Mouse (Mus musculus): ENCODE measurements at regions not wholly inside any gene's neighbourhood (a gene's known extent, or its start where the extent isn't known, plus 50 kb on each side); places are given as distances from the start of the nearest gene placed in this dataset.
"Not testable (repeated sequence)": the region's sequence is repeated elsewhere in the genome, so short reads cannot be mapped to it uniquely, and the experiment has no call there.

DNA sequence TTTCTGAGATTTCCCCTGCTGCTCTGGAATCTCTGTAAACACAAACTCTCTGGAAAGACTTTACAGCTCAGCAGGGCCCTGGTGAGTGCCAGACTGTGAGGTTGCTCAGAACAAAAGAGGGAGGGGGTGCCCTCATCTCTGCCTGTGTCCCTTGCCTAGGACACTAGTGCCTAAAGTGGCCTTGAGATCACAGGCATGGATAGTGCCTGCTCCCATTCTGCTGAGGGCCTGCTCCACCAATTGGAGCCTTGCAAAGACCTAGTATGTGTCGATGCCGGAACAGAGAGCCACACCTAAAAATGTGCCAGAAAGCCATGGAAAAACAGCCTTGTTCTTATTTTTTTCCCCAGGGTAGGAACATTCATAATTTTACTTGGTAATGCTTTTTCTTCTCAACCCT lies 157.7 kb upstream of the Ddhd1 start:
- H3K36me3 ChIP-seq (ENCODE audit: control insufficient read depth, insufficient read depth, low read length): no peaks in the 10 kb centered on the region
- ATAC-seq (ENCODE audit: low FRiP score, low TSS enrichment) (no peak), DNase-seq (no peak)
- H3K9ac ChIP-seq (replicated peaks; ENCODE audit: low read length): no peak overlapping the region
- H3K4me2 ChIP-seq (ENCODE audit: low read length): no peak overlapping the region
- H3K4me3 ChIP-seq (replicated peaks; ENCODE audit: low read depth, low read length): no peak overlapping the region
- H3K27ac ChIP-seq (replicated peaks; ENCODE audit: low read depth, low read length): no peak overlapping the region
- H3K27me3 ChIP-seq (ENCODE audit: control insufficient read depth, insufficient read depth, low read length): no peaks in the 10 kb centered on the region
- no peaks in the 10 kb centered on the region for H3K4me1 ChIP-seq (ENCODE audit: control insufficient read depth, insufficient read depth, low read length)
- no peaks in the 10 kb centered on the region for H3K9me3 ChIP-seq (ENCODE audit: control insufficient read depth, low read length)
- WGBS: 95% methylated on average over 2 of the region's 2 CpGs

DNA sequence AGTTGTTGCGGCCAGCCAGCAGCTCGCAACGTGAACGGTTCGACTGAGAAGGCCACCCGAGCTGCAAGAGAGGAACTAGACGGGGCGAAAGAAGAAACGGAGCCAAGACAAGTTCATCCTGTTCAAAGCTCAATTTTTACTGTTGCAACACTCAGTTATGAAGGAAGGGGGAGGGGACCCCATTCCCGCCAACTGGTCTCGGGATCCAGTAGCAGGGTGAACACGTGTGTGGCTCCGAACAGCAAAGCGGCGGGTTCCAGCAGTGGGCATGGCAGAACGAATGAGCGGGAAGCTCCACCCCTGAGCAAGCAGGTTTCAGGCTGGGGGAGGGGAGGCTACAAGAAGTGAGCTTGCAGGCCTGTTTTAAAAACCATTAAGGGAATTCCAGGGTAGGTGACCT lies 158.7 kb upstream of the Ddhd1 start:
- H3K36me3 ChIP-seq (ENCODE audit: control insufficient read depth, insufficient read depth, low read length); H3K4me1 ChIP-seq (ENCODE audit: control insufficient read depth, insufficient read depth, low read length); H3K27ac ChIP-seq (replicated peaks; ENCODE audit: low read depth, low read length); H3K27me3 ChIP-seq (ENCODE audit: control insufficient read depth, insufficient read depth, low read length); H3K9ac ChIP-seq (replicated peaks; ENCODE audit: low read length); ATAC-seq (ENCODE audit: low FRiP score, low TSS enrichment); H3K4me2 ChIP-seq (ENCODE audit: low read length); H3K4me3 ChIP-seq (replicated peaks; ENCODE audit: low read depth, low read length); H3K9me3 ChIP-seq (ENCODE audit: control insufficient read depth, low read length); DNase-seq: not testable (repeated sequence)
- WGBS: 94% methylated on average over 17 of the region's 17 CpGs

DNA sequence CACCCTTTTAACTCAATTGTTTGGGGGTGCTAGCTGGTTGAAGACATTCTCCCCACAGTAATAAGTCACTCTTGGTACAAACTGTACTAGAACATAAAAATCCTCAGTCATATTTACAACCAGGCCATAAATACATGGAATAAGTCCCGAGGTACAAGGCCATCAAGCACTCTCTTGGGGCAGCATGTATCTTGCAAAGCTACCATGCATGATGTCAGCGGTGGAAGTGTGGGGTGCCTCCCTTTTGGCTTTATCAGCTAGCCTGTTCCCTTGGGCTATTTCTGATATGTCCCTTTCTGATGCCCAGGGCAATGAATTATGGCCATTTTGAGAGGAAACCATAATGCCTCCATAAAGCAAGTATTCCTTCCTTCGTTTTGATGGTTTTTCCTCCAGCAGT lies 159.8 kb upstream of the Ddhd1 start:
- H3K27me3 ChIP-seq (ENCODE audit: control insufficient read depth, insufficient read depth, low read length): no peaks in the 10 kb centered on the region
- H3K9me3 ChIP-seq (ENCODE audit: control insufficient read depth, low read length): no peaks in the 10 kb centered on the region
- 87% methylated on average over 3 of the region's 3 CpGs for WGBS
- no peak overlapping the region for H3K4me3 ChIP-seq (replicated peaks; ENCODE audit: low read depth, low read length)
- no peaks in the 10 kb centered on the region for H3K36me3 ChIP-seq (ENCODE audit: control insufficient read depth, insufficient read depth, low read length)
- ATAC-seq (ENCODE audit: low FRiP score, low TSS enrichment) (no peak), DNase-seq (no peak)
- H3K27ac ChIP-seq (replicated peaks; ENCODE audit: low read depth, low read length): no peak overlapping the region
- H3K4me2 ChIP-seq (ENCODE audit: low read length): no peak overlapping the region
- H3K9ac ChIP-seq (replicated peaks; ENCODE audit: low read length): no peak overlapping the region
- no peaks in the 10 kb centered on the region for H3K4me1 ChIP-seq (ENCODE audit: control insufficient read depth, insufficient read depth, low read length)

DNA sequence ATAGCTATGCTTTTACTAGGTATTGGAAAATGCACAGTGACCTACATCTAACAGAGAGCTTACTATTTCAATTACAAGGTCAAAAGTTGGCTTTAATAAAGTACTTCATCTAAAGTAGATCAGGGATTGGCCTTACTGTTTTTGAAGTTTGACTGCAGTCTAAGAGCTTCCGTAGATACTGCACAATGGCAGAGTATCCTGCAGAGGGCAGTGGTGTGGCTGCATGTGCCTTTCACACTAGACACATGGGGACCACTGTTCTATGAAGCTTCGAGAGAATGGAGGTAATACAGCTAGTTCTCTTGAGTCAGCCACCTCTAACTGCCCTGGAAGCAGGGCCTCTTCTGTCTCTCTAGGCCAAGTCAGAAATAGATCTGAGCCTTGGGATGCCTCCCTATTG lies 166.7 kb upstream of the Ddhd1 start:
- Histone ChIP-seq H3K27ac (replicated peaks; ENCODE audit: low read depth, low read length) (no peak overlapping the region), H3K4me1 (ENCODE audit: control insufficient read depth, insufficient read depth, low read length) (no peaks in the 10 kb centered on the region), H3K4me2 (ENCODE audit: low read length) (no peak overlapping the region), H3K36me3 (ENCODE audit: control insufficient read depth, insufficient read depth, low read length) (no peaks in the 10 kb centered on the region), H3K27me3 (ENCODE audit: control insufficient read depth, insufficient read depth, low read length) (no peaks in the 10 kb centered on the region), H3K9me3 (ENCODE audit: control insufficient read depth, low read length) (no peaks in the 10 kb centered on the region), H3K9ac (replicated peaks; ENCODE audit: low read length) (no peak overlapping the region), H3K4me3 (replicated peaks; ENCODE audit: low read depth, low read length) (no peak overlapping the region)
- whole genome bisulfite sequencing: 81% methylated on average over 2 of the region's 2 CpGs
- ATAC-seq (ENCODE audit: low FRiP score, low TSS enrichment) (no peak), DNase-seq (no peak)

DNA sequence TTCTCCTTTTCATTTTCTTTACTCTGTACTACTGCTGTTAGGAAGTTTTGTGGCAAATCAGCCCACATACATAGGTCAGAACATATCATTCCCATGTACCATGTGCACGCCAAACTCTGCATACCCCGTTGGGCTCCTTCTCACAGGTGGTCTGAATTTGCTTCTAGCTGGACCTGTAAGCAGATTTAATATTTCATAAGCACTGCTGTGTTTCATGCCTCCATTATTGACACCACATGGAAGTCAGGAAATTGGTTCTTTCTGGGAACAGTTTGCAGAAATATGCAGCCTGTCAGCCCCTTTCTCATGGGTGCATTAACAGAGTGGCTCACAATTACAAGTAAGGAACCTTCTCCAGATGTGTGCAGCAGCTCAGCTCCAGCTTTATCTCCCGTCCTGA lies 168.1 kb upstream of the Ddhd1 start:
- no peak overlapping the region for H3K4me3 ChIP-seq (replicated peaks; ENCODE audit: low read depth, low read length)
- WGBS: 93% methylated on average over 3 of the region's 3 CpGs

DNA sequence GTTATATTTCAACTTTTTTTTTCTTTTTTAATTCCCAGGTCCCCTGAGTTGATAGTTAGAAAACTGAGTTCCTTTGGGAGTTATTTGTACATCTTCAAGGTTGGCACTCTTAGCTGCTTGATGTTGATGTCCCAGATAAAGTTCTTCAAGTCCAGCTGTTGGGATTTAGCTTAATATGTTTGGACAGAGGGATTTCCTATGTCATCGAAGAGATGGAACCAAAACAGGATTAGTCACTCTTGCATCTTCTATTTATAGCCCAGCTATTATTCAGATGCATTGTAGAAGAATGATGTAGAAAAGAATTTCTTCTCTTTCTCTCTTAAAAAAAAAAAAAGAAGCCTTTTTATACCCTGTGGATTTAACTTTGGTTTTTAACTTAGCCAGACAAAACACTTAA lies 169.2 kb upstream of the Ddhd1 start:
- no peak overlapping the region for H3K4me3 ChIP-seq (replicated peaks; ENCODE audit: low read depth, low read length)
- no peaks in the 10 kb centered on the region for H3K27me3 ChIP-seq (ENCODE audit: control insufficient read depth, insufficient read depth, low read length)
- H3K36me3 ChIP-seq (ENCODE audit: control insufficient read depth, insufficient read depth, low read length): no peaks in the 10 kb centered on the region
- ATAC-seq (ENCODE audit: low FRiP score, low TSS enrichment): no peak
- no peak for DNase-seq
- no peaks in the 10 kb centered on the region for H3K4me1 ChIP-seq (ENCODE audit: control insufficient read depth, insufficient read depth, low read length)
- H3K9ac ChIP-seq (replicated peaks; ENCODE audit: low read length): no peak overlapping the region
- H3K27ac ChIP-seq (replicated peaks; ENCODE audit: low read depth, low read length): no peak overlapping the region
- 47% methylated on average over 1 of the region's 1 CpGs for WGBS
- no peak overlapping the region for H3K4me2 ChIP-seq (ENCODE audit: low read length)
- no peaks in the 10 kb centered on the region for H3K9me3 ChIP-seq (ENCODE audit: control insufficient read depth, low read length)

More for the DNA sequence above, 168.1 kb upstream of the Ddhd1 start:
- Histone ChIP-seq H3K9me3 (ENCODE audit: control insufficient read depth, low read length) (no peaks in the 10 kb centered on the region), H3K4me1 (ENCODE audit: control insufficient read depth, insufficient read depth, low read length) (no peaks in the 10 kb centered on the region), H3K27ac (replicated peaks; ENCODE audit: low read depth, low read length) (no peak overlapping the region), H3K27me3 (ENCODE audit: control insufficient read depth, insufficient read depth, low read length) (no peaks in the 10 kb centered on the region), H3K36me3 (ENCODE audit: control insufficient read depth, insufficient read depth, low read length) (no peaks in the 10 kb centered on the region), H3K4me2 (ENCODE audit: low read length) (no peak overlapping the region), H3K9ac (replicated peaks; ENCODE audit: low read length) (no peak overlapping the region)
- ATAC-seq (ENCODE audit: low FRiP score, low TSS enrichment) (no peak), DNase-seq (no peak)

DNA sequence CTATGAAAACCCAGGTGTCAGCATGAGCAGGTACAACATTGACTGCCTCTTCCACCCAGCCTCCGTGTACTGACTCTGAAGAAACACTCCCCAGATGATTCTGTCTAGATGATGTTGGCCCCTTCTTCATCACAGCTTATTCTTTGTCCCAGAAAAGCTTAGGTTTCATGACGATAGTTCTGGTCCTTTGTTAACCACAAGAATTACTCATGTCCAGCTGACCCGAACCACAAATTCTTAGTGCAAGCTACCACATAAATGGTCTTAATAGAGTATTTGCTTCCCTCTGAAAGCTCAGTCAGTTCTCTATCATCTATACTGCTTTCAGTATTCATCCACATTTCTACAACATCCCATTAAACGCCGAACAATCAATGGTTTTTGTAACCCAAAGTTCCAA lies 172.5 kb upstream of the Ddhd1 start:
- H3K4me3 ChIP-seq (replicated peaks; ENCODE audit: low read depth, low read length): no peak overlapping the region
- H3K9me3 ChIP-seq (ENCODE audit: control insufficient read depth, low read length): no peaks in the 10 kb centered on the region
- no peaks in the 10 kb centered on the region for H3K36me3 ChIP-seq (ENCODE audit: control insufficient read depth, insufficient read depth, low read length)
- no peaks in the 10 kb centered on the region for H3K4me1 ChIP-seq (ENCODE audit: control insufficient read depth, insufficient read depth, low read length)
- H3K27ac ChIP-seq (replicated peaks; ENCODE audit: low read depth, low read length): no peak overlapping the region
- H3K4me2 ChIP-seq (ENCODE audit: low read length): no peak overlapping the region
- H3K27me3 ChIP-seq (ENCODE audit: control insufficient read depth, insufficient read depth, low read length): no peaks in the 10 kb centered on the region
- DNase-seq (no peak), ATAC-seq (ENCODE audit: low FRiP score, low TSS enrichment) (no peak)
- no peak overlapping the region for H3K9ac ChIP-seq (replicated peaks; ENCODE audit: low read length)
- WGBS: 94% methylated on average over 5 of the region's 5 CpGs

DNA sequence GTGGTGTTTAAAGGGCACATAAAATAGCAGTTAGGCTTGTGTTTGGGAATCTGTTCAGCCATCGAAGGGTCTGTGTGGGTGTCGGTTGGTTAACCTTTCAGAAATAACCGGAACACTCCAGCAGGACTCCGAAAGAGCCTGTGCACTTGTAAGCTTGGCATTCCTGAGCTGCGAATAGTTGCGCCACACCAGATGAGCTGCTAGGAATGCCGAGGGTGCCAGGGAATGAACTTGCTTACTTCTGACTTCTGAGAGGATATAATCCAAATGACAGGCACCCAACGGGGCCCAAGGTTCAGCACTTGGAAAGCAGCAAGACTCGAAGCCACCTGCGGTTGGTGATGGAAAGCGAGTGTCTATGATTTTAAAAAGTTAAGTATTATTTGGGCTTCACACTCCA lies 179.1 kb upstream of the Ddhd1 start:
- no peaks in the 10 kb centered on the region for H3K27me3 ChIP-seq (ENCODE audit: control insufficient read depth, insufficient read depth, low read length)
- H3K36me3 ChIP-seq (ENCODE audit: control insufficient read depth, insufficient read depth, low read length): no peaks in the 10 kb centered on the region
- H3K9me3 ChIP-seq (ENCODE audit: control insufficient read depth, low read length): no peaks in the 10 kb centered on the region
- DNase-seq (no peak), ATAC-seq (ENCODE audit: low FRiP score, low TSS enrichment) (no peak)
- H3K27ac ChIP-seq (replicated peaks; ENCODE audit: low read depth, low read length): no peak overlapping the region
- no peak overlapping the region for H3K4me2 ChIP-seq (ENCODE audit: low read length)
- no peaks in the 10 kb centered on the region for H3K4me1 ChIP-seq (ENCODE audit: control insufficient read depth, insufficient read depth, low read length)
- WGBS: 91% methylated on average over 11 of the region's 11 CpGs
- no peak overlapping the region for H3K9ac ChIP-seq (replicated peaks; ENCODE audit: low read length)
- no peak overlapping the region for H3K4me3 ChIP-seq (replicated peaks; ENCODE audit: low read depth, low read length)

DNA sequence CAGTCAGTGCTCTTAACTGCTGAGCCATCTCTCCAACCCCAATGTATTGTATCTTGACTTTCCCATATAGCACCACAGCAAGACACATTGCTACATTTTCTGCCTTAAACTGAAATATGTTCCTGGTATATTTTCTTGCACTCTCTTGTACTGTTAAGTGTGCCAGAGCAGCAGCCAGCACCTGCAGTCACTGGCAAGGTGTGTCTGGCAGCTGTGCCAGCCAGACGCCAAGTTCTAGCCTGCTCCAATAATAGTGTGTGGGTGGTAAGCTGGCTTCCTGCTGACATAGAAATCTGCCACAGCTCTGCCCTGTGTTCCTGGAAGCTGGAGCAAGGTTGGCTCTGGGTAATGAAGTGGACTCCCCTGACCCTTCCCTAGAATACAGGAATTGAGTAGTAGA lies 185.9 kb upstream of the Ddhd1 start:
- Histone ChIP-seq H3K36me3 (ENCODE audit: control insufficient read depth, insufficient read depth, low read length) (no peaks in the 10 kb centered on the region), H3K9me3 (ENCODE audit: control insufficient read depth, low read length) (no peaks in the 10 kb centered on the region), H3K27me3 (ENCODE audit: control insufficient read depth, insufficient read depth, low read length) (no peaks in the 10 kb centered on the region), H3K27ac (replicated peaks; ENCODE audit: low read depth, low read length) (no peak overlapping the region), H3K4me2 (ENCODE audit: low read length) (no peak overlapping the region), H3K9ac (replicated peaks; ENCODE audit: low read length) (no peak overlapping the region), H3K4me1 (ENCODE audit: control insufficient read depth, insufficient read depth, low read length) (no peaks in the 10 kb centered on the region), H3K4me3 (replicated peaks; ENCODE audit: low read depth, low read length) (no peak overlapping the region)
- WGBS: 81% methylated on average over 1 of the region's 1 CpGs
- ATAC-seq (ENCODE audit: low FRiP score, low TSS enrichment) (no peak), DNase-seq (no peak)

All from midbrain, embryonic 14.5 days (tissue).